Mouse (Mus musculus): ENCODE results near the gene Noc2l. TPM values are rescaled to one million over a fixed set of nuclear protein-coding genes. Genes with fewer than 3 reads are reported as not detected.

The Noc2l gene
- 10 to 100 TPM; 22.7 to 23.2 TPM for total RNA-seq (2021)

DNA sequence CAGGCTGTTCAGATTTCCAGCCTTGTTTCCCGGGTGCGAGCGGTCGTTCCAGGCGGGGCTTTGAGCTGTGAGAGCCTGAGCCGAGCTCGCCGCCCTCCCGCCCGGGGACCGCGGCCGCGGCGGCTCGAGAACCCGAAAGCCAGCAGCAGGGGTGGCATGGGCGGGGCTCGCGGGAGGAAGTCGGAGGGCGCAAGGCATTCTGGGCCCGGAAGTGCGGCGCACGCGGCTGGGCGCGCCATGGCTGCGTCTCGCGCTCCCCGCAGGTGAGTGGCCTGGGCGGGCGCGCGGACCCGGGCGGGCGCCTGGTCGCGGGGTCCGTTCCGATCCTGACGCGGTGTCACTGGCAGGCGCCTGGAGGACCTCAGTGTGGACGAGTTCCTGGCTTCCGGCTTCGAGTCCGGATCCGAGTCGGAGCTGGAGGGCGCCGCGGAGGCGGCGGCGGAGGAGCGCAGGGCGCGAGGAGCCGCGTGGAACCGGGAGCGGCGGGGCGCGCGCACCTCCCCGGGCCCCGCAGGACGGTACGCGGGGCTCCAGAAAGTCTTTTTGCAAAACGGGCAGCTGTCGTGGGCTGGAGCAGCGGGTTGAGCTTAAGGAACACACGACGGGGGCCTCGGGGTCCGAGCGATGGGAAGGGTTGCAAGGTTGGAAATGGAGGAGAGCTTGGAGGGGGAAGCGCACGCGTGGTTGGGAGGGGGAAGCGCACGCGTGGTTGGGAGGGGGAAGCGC, at the start of gene Noc2l:
Gene Noc2l (plus strand): TSS at position 203 of the 726 bp plus-strand sequence.
- intact Hi-C loops (cut with DNase I) = loop anchor here (2.0 kb wide), 1 partner anchor 125 kb away; no protein-coding TSS in a partner anchor
- peak; percentile 92 to 93 for DNase-seq

DNA sequence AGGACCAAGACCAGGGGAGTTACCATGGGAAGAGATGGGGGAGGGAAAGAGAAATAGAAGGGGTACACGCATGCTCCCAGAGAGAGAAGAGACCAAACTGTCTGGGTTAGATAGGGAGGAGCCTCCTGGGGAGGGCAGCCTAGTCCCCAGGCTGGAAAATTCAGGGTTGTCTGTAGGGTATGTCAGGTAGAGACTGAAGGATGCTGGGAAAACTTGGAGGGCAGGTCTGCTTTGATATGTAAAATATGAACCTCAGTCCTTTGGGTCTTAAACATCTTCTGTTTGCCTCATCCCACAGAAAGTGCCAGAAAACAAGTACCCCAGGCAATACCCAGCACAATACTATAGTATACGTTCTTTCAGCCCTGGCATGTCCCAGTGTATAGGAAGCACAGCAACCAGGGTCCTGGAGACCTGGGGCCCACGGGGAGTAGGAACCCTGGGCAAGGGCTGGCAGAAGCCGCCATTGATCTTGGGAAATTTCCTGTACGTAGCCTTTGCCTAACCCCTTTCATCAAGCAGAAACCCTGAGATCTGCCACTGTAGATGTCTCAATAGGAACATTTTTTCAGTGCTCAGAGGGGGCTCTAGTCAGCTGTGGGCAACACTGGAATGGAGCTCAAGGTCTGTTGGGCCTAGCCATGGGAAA, 47.5 kb upstream of the Noc2l start:
- intact Hi-C loops (cut with DNase I) = no loop called here
- DNase-seq = no peak

GRCm38 (mm10) chr4:156188811-156189323, 46.9 kb upstream of the Noc2l start:
- intact Hi-C loops (cut with DNase I) = no loop called here
- DNase-seq = peak in 1 of 2 experiments; percentile 42

- intact Hi-C loops (cut with DNase I) = no loop called here
- peak; percentile 60 to 62 for DNase-seq
Measured at GRCm38 (mm10) chr4:156192421-156193199, 43.2 kb upstream of the Noc2l start.

GRCm38 (mm10) chr4:156193200-156193590, 42.6 kb upstream of the Noc2l start:
- no peak for DNase-seq
- intact Hi-C loops (cut with DNase I) = no loop called here

- intact Hi-C loops (cut with DNase I) = no loop called here
- DNase-seq = no peak
Measured at GRCm38 (mm10) chr4:156193906-156194305, 41.9 kb upstream of the Noc2l start.

DNA sequence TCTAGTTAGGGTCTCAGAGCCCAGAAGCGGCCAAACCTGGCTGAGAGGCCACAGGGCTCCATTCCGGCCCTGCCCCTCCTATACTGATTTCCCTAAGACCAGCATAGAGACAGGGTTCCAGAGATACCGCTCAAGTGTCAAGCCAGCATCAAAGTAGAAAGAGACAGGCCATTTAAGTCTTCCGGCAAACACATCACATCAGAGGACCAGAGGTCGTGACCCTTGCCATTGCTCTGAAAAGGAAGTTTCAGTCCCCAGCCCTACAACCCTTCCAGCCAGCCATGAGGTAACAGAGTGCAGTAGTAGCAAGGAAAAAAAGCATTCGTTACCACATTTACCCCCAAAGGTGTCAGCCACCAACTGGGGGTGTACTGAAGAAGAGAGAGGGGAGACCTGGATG, 41.5 kb upstream of the Noc2l start:
- intact Hi-C loops (cut with DNase I) = no loop called here
- no peak for DNase-seq

- peak; percentile 79 to 82 for DNase-seq
- intact Hi-C loops (cut with DNase I) = loop anchor here (5.0 kb wide), 1 partner anchor 84 kb away; no protein-coding TSS in a partner anchor
Measured at GRCm38 (mm10) chr4:156195927-156196870, 39.6 kb upstream of the Noc2l start.

- intact Hi-C loops (cut with DNase I) = loop anchor here (5.0 kb wide), 1 partner anchor 85 kb away; no protein-coding TSS in a partner anchor
Measured at GRCm38 (mm10) chr4:156197131-156197828, 38.5 kb upstream of the Noc2l start, which contains the start of gene Agrn. Gene Agrn (minus strand): TSS chr4:156197488.

DNA sequence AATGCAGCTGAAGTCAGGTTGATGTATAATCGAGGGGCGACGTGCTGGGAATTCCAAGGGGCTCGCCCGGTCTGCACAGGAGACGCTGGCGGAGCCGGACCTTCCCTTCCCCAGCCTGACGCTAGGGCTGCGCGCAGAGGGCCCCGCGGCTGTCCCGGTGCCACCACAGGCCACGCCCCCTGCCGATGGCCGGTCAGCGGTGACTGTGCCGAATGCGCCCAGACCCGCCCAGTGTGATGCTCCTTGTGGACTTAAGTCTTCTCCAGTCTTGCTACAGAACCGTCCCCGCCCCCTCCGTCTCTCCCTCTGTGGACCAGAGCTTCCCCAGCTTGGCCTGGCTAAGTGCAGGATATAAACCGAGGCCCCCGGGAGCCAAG, 38.0 kb upstream of the Noc2l start:
- intact Hi-C loops (cut with DNase I) = loop anchor here (5.0 kb wide), 1 partner anchor 86 kb away; no protein-coding TSS in a partner anchor
- peak; percentile 93 to 95 for DNase-seq

More at GRCm38 (mm10) chr4:156197131-156197828, 38.5 kb upstream of the Noc2l start, which contains the start of gene Agrn:
- peak; percentile 74 for DNase-seq

- intact Hi-C loops (cut with DNase I) = no loop called here
- DNase-seq = no peak
Measured at GRCm38 (mm10) chr4:156200623-156201475, 35.0 kb upstream of the Noc2l start, which contains the start of gene Isg15. Gene Isg15 (minus strand): TSS chr4:156200818.

GRCm38 (mm10) chr4:156202462-156202893, 33.3 kb upstream of the Noc2l start:
- peak; percentile 43 to 50 for DNase-seq
- intact Hi-C loops (cut with DNase I) = no loop called here

- intact Hi-C loops (cut with DNase I) = no loop called here
- peak; percentile 78 to 84 for DNase-seq
Measured at GRCm38 (mm10) chr4:156203001-156203412, 32.8 kb upstream of the Noc2l start, which contains the start of gene AW011738. Gene AW011738 (plus strand): TSS chr4:156203304.

GRCm38 (mm10) chr4:156203413-156204131, 32.2 kb upstream of the Noc2l start:
- intact Hi-C loops (cut with DNase I) = no loop called here
- peak; percentile 37 to 53 for DNase-seq

DNA sequence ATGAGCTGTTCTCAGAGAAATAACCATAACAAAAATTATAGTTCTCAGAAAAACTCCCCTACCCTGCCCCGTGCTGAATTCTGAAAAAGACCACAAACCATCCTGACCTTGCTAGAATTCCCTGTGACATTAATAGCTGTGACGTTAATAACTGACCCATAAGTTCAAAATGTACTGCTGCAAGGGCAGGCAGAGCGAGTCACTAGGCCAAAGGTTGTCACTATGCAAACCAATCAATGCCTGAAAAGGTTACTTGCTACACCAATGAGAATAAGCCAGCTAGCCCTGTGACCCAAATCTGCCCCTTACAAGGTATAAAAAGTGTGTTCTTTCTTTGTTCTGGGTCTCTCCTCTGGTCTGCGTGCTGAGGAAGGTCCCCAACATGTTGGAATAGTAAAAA, 26.9 kb upstream of the Noc2l start:
- intact Hi-C loops (cut with DNase I) = no loop called here
- DNase-seq = no peak

- intact Hi-C loops (cut with DNase I) = no loop called here
- DNase-seq = no peak
Measured at GRCm38 (mm10) chr4:156209963-156210635, 25.7 kb upstream of the Noc2l start.

GRCm38 (mm10) chr4:156213134-156213533, 22.7 kb upstream of the Noc2l start:
- intact Hi-C loops (cut with DNase I) = no loop called here
- no peak for DNase-seq
